Mouse (Mus musculus): Measurements from ENCODE around the gene Hyal2. TPM values are rescaled to one million over a fixed set of nuclear protein-coding genes. Genes with fewer than 3 reads are reported as not detected.

Hyal2 gene
- polyA plus RNA-seq, 1 experiment from 2014 or later = 65.8 TPM

DNA sequence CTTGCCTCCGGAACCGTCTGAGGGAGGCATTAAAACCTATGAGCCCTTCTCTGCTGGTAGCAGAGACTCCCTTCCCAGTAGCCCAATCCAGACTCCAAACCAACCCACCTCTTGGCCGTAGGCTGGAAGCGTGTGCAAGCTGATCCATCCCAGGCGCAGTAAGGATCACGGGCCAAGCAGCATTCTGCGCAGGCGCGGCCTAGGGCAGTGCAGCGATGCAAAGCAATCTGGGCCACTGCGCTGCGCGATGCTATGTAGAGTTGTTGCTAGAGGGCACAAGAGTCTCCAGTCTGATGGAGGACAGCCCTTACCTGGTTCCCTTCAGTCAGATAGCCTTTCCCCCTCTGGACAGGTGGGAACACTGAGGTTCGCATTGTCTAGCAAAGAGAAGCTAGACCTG is 32.1 kb downstream of the Hyal2 start:
- H3K9ac ChIP-seq = no peak overlapping the region
- no peak for ATAC-seq (ENCODE audit: low FRiP score, low read depth)
- peaks cover 10% of the 10 kb centered on the region for H3K4me1 ChIP-seq (replicated peaks)
- H3K4me3 ChIP-seq = no peak overlapping the region
- no peaks in the 10 kb centered on the region for H3K36me3 ChIP-seq
- no peak overlapping the region for H3K27ac ChIP-seq (replicated peaks)
- WGBS = 74% methylated on average over 14 of the region's 14 CpGs
- H3K9me3 ChIP-seq = no peaks in the 10 kb centered on the region
- H3K27me3 ChIP-seq = no peaks in the 10 kb centered on the region
- no peak overlapping the region for H3K4me2 ChIP-seq

DNA sequence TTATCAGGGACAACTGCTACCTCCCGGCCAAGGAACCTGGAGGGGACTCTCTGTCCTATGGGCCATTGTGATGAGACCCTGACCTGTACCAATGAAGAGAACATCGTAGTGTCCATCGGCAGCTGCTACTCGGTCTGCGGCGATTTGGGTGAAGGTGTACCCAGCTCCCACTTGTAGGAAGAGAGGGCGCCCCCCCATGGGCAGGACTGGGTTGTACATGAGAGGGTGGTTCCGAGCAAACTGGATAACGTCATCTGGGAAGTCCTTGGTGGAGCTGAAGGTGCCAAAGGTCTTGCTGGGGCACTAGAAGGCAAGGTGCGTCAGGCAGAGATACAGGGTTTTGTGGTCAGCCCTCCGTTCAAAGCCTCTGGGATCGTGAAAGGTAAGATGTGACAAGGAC is 33.0 kb downstream of the Hyal2 start:
- Histone ChIP-seq H3K36me3 (no peaks in the 10 kb centered on the region), H3K9ac (no peak overlapping the region), H3K4me2 (no peak overlapping the region), H3K27me3 (no peaks in the 10 kb centered on the region), H3K4me3 (no peak overlapping the region), H3K4me1 (replicated peaks) (peaks cover 11% of the 10 kb centered on the region), H3K27ac (replicated peaks) (no peak overlapping the region), H3K9me3 (no peaks in the 10 kb centered on the region)
- ATAC-seq (ENCODE audit: low FRiP score, low read depth) = no peak
- WGBS = 84% methylated on average over 12 of the region's 12 CpGs

DNA sequence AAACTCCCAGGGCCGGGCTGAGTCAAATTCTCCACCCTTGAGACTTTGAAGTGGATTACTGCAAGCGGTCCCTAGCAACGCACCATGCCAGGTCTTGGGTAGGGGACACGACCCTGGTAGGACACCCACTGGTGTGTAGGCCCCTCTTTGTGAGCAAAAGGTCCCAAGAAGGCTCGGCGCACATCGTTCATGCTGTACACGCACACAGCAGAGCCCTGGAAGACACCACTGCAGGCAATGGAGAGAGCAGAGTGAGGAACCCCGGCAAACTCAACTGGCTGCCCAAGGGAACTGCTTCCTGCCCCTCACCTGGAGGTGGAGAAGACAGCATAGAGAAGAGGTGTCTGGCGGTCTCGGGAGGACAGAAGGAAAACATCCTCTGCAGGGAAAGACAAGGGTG is 33.5 kb downstream of the Hyal2 start:
- Histone ChIP-seq H3K9ac (no peak overlapping the region), H3K9me3 (no peaks in the 10 kb centered on the region), H3K4me1 (replicated peaks) (peaks cover 11% of the 10 kb centered on the region), H3K36me3 (no peaks in the 10 kb centered on the region), H3K27ac (replicated peaks) (no peak overlapping the region), H3K4me2 (no peak overlapping the region), H3K27me3 (no peaks in the 10 kb centered on the region), H3K4me3 (no peak overlapping the region)
- no peak for ATAC-seq (ENCODE audit: low FRiP score, low read depth)
- WGBS = 89% methylated on average over 11 of the region's 11 CpGs

DNA sequence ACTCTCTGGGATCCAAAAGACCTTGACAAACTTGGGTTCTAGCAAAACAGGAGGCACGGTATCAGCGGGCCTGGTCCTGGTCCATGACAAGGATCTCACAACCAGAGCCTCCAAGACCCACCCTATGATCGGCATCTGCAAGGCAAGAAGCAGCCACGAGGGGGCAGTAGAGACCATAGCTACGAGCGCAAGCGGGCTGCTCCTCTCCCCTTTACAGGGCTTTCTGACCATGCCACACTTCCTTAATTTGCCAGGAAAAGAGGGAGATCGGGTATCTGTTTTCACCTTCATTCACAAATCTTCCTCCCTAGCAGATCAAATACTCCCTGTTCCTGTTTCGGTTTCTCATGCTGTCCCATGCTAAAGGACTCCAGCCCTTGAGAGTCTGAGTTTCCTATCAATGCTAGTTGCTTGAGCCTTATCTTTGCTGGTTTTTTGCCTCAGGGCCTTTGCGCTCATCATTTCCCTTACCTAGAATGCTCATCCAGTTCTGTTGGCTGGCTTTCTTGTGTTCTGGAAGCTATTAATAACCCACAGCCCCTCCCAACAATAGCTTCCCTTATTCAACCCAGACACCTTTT is 34.4 kb downstream of the Hyal2 start:
- H3K9ac ChIP-seq = no peak overlapping the region
- H3K27ac ChIP-seq (replicated peaks) = 0 out of 2 replicates have a peak overlapping the region, but pooled peaks have one; percentile 12
- peak; percentile 68; the same call in 1 of the 2 replicates for ATAC-seq (ENCODE audit: low FRiP score, low read depth)
- no peaks in the 10 kb centered on the region for H3K9me3 ChIP-seq
- no peaks in the 10 kb centered on the region for H3K36me3 ChIP-seq
- WGBS = 11% methylated on average over 10 of the region's 10 CpGs
- peaks cover 11% of the 10 kb centered on the region for H3K4me1 ChIP-seq (replicated peaks)
- H3K27me3 ChIP-seq = no peaks in the 10 kb centered on the region
- H3K4me3 ChIP-seq = no peak overlapping the region
- H3K4me2 ChIP-seq = no peak overlapping the region

DNA sequence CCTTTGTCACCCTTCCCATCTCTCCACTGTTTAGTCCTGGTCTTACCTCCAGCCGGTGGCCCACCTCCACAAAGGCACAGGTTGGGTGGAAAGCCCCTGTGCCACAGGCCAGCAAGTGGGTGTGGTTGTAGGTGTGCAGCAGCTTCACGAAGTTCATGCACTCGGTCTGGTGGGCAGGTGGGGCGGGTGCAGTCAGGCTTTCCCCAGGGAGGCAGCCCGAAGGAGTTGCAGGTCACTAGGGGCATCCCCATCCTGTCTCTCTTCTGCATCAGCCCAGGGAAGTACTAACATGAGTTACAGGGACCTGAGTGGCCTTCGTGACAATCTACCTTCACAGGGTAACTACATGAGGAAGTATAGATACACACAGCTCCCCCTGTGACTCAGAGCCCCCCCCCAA is 35.5 kb downstream of the Hyal2 start:
- Histone ChIP-seq H3K27me3 (no peaks in the 10 kb centered on the region), H3K9ac (no peak overlapping the region), H3K4me3 (no peak overlapping the region), H3K27ac (replicated peaks) (no peak overlapping the region), H3K4me2 (no peak overlapping the region), H3K9me3 (no peaks in the 10 kb centered on the region), H3K4me1 (replicated peaks) (peaks cover 19% of the 10 kb centered on the region), H3K36me3 (no peaks in the 10 kb centered on the region)
- ATAC-seq (ENCODE audit: low FRiP score, low read depth) = no peak
- WGBS = 85% methylated on average over 6 of the region's 6 CpGs

DNA sequence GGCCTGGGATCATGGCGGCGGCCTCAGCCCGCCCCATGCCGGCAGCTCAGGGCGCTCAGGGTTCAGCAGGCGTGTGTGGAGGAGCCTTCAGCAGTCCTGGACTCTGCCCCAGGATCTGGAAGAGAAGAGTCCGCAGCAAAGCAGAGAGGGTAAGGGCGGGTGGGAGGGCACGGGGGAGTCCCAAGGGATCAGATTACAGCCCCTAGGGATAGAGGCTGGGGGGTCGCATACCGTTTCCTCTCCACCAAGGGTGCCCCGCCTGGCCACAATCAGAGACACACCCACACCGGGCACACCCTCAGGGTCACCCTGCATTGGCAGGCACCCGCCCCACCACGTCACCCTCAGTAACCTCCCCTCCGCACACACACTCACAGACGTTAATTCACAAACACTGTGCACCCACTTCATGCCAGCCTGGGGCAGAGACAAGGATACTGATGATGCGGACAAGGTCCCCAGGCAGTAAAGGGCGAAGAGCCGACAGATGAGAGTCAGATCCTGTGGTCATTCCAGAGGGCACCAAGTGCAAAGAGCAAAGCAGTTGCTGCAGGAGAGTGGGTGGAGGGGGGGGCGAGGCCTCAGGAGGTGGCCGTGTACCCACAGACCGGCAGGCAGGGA is 37.4 kb downstream of the Hyal2 start:
- no peak overlapping the region for H3K9ac ChIP-seq

DNA sequence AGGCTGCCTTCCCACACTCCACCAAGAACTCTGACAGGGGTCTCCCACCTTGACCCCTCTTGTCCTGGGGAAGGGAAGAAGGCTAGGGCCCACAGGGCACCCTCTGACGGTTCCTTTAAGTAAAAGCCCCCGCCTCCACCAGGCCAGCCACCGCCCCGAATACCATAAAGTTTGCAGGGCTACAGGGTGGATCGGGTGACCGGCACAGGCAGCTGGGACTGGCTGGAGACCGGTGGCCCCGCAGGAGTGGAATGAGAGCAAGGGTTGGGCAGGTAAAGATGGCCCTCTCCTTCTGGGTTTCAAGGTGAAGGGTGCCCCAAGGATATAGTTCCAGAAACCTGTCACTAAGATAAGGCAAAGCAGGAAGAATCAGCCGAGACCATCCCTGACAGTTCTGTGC is 38.8 kb downstream of the Hyal2 start:
- Histone ChIP-seq H3K9ac (no peak overlapping the region), H3K4me1 (replicated peaks) (peaks cover 23% of the 10 kb centered on the region), H3K4me3 (no peak overlapping the region), H3K27me3 (no peaks in the 10 kb centered on the region), H3K27ac (replicated peaks) (no peak overlapping the region), H3K4me2 (0 out of 2 replicates have a peak overlapping the region, but pooled peaks have one; percentile 6), H3K9me3 (no peaks in the 10 kb centered on the region), H3K36me3 (no peaks in the 10 kb centered on the region)
- 24% methylated on average over 9 of the region's 9 CpGs for WGBS
- ATAC-seq (ENCODE audit: low FRiP score, low read depth) = no peak

More for the DNA sequence above, 37.4 kb downstream of the Hyal2 start:
- H3K4me3 ChIP-seq = no peak overlapping the region
- H3K4me1 ChIP-seq (replicated peaks) = peaks cover 19% of the 10 kb centered on the region
- no peaks in the 10 kb centered on the region for H3K27me3 ChIP-seq
- no peak overlapping the region for H3K27ac ChIP-seq (replicated peaks)
- no peaks in the 10 kb centered on the region for H3K9me3 ChIP-seq
- H3K4me2 ChIP-seq = 0 out of 2 replicates have a peak overlapping the region, but pooled peaks have one; percentile 18
- no peaks in the 10 kb centered on the region for H3K36me3 ChIP-seq
- no peak for ATAC-seq (ENCODE audit: low FRiP score, low read depth)
- WGBS = 36% methylated on average over 23 of the region's 23 CpGs

DNA sequence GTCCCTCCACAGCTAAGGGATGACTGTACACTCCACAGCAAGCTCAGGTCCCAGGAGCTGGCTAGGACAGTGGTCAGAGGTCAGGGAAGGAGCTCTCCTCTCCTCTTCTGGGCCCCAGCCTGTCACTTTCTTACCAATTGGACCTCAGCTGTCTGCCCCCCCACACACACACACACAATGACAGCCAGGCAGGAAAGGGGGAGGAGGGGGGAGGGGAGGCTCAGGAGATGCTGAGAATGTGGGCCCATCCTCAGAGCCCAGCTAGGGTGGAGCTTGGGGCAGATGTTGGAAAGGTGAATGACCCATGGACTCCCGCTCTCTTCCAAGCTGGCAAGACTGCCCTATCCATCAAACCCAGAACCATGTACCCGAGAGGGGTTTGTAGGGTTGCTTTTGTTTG is 39.3 kb downstream of the Hyal2 start:
- 0 out of 2 replicates have a peak overlapping the region, but pooled peaks have one; percentile 6 for H3K4me2 ChIP-seq
- no peak overlapping the region for H3K4me3 ChIP-seq
- H3K36me3 ChIP-seq = no peaks in the 10 kb centered on the region
- H3K27me3 ChIP-seq = no peaks in the 10 kb centered on the region
- 59% methylated on average over 2 of the region's 2 CpGs for WGBS
- ATAC-seq (ENCODE audit: low FRiP score, low read depth) = no peak
- no peak overlapping the region for H3K27ac ChIP-seq (replicated peaks)
- no peaks in the 10 kb centered on the region for H3K9me3 ChIP-seq
- H3K4me1 ChIP-seq (replicated peaks) = peaks cover 28% of the 10 kb centered on the region
- H3K9ac ChIP-seq = no peak overlapping the region

DNA sequence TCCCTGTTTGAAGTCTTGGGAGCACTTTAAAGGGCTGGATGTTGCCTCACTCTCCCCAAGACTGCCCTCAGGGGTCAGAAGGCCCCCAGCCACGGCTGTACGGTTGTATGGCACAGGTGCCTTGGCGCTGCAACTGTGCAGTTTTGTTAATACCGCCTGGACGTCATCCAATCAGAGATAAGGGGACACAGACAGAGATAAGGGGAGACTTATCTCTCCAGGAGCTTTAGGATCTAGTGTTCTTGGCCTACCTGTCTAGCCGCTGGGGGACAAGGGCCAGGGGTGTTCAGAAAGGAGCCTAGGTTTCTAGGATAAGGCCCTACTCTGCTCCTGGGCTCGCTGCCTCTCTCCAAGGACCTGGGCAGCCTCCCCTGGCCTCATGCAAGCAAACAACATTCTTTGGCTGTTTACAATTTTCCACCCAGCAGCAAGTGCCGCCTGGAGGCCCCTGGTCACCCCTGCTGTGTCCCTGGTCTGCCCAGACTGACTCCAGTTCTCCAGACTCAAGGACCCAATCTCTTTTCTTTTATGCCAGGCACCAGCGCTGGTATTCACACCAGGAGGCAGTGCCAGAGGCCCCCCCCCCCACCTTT is 40.0 kb downstream of the Hyal2 start:
- Histone ChIP-seq H3K36me3 (no peaks in the 10 kb centered on the region), H3K27ac (replicated peaks) (no peak overlapping the region), H3K9ac (no peak overlapping the region), H3K4me3 (no peak overlapping the region), H3K27me3 (no peaks in the 10 kb centered on the region), H3K4me2 (no peak overlapping the region), H3K4me1 (replicated peaks) (peaks cover 29% of the 10 kb centered on the region), H3K9me3 (no peaks in the 10 kb centered on the region)
- ATAC-seq (ENCODE audit: low FRiP score, low read depth) = no peak
- WGBS = 57% methylated on average over 9 of the region's 9 CpGs

DNA sequence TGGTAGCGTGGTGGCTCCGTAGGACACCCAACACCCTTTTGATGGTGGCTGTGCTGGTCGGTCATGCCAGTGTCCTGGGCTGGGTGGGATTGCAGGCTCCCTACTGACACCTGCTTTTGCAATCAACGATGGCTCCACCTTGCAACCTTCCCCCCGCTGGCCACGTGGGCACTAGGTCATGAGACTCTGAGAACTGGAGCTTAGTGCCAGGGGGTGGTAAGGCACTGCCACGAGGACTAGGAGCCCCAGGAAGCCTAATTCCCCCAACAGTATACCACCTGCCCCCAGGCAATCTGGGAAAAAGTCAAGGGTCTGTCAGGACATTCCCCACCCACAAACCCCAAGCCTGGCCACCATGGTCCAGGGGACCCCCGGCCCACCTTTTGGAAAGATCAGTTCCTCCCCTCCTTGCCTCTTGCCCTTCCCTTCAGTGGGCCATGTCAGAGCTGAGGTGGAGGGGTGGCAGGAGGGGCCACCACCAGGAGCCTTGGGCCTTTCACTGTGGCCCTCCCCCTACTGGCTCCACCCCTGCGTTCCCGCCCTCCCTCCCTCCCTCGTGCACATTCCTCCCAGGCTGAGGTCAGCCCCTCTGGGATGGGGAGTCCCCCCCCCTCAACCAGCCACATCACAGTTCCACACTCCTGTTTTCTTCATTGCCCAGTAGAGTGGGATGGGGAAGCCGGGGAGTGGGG is 41.1 kb downstream of the Hyal2 start, which contains the start of gene Sema3b:
Sema3b (minus strand) TSS at position 489 of the 692 bp plus-strand sequence.
- H3K27me3 ChIP-seq = no peaks in the 10 kb centered on the region
- H3K9me3 ChIP-seq = no peaks in the 10 kb centered on the region
- peaks cover 1% of the 10 kb centered on the region; the same call in 1 of the 2 replicates for H3K36me3 ChIP-seq
- no peak within 1 kb of the TSS for H3K4me2 ChIP-seq
- WGBS = 42% methylated on average over 12 of the region's 12 CpGs
- no peak within 1 kb of the TSS for H3K9ac ChIP-seq
- H3K4me3 ChIP-seq = no peak within 1 kb of the TSS
- ATAC-seq (ENCODE audit: low FRiP score, low read depth) = no peak
- H3K27ac ChIP-seq (replicated peaks) = no peak within 1 kb of the TSS
- H3K4me1 ChIP-seq (replicated peaks) = peaks cover 34% of the 10 kb centered on the region

DNA sequence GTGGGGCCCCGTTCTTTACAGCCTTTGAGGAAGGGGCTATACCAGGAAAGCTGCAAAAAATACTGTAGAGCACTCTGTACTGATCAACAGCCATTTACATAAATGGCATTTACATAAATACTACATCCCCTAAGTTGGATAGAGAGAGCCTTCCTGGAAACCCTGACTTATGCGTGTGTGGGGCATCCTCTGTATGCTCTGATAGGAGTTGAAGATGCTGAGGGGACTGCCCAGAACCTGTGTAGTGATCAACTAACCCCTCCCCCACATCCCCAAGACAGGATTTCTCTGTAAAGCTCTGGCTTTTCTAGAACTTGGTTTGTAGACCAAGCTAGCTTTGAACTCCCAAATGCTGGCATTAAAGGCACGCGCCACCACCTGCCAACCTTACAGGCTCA is 41.7 kb downstream of the Hyal2 start:
- H3K9ac ChIP-seq = no peak overlapping the region
- 67% methylated on average over 4 of the region's 4 CpGs for WGBS
- no peak for ATAC-seq (ENCODE audit: low FRiP score, low read depth)
- no peaks in the 10 kb centered on the region for H3K27me3 ChIP-seq
- H3K4me1 ChIP-seq (replicated peaks) = peaks cover 32% of the 10 kb centered on the region
- H3K36me3 ChIP-seq = peaks cover 6% of the 10 kb centered on the region; the same call in 1 of the 2 replicates
- H3K4me2 ChIP-seq = no peak overlapping the region
- no peak overlapping the region for H3K4me3 ChIP-seq
- H3K27ac ChIP-seq (replicated peaks) = no peak overlapping the region
- H3K9me3 ChIP-seq = no peaks in the 10 kb centered on the region

All from hindbrain, embryonic 15.5 days (tissue).